Mouse (Mus musculus) midbrain, embryonic 13.5 days (tissue): ENCODE data around the gene Pigm. TPM values are rescaled to one million over a fixed set of nuclear protein-coding genes. Genes with fewer than 3 reads are reported as not detected.

Experiments used
- polyA plus RNA-seq: library from polyadenylated mRNA; unstranded; fragments of >200 nt; fragmentation: Nextera tagmentation; extraction: Ambion mirVana; gene quantifications from 2 replicates; pipeline ENCODE4 v1.2.1, GENCODE M21; 2015

Pigm gene
- polyA plus RNA-seq, 1 experiment from 2014 or later = 4.9 TPM

Other genes with a start within 250 kb of the Pigm start
- gene Pex19, start 249.8 kb upstream of the Pigm start, polyA plus RNA-seq = 171 and 172 TPM in 2 replicates
- 106 and 109 TPM in 2 replicates for gene Dcaf8, start 228.5 kb upstream of the Pigm start, polyA plus RNA-seq
- gene Pea15a, start 169.7 kb upstream of the Pigm start, polyA plus RNA-seq = 398 and 406 TPM in 2 replicates
- 1.3 and 1.8 TPM in 2 replicates for gene Casq1, start 156.7 kb upstream of the Pigm start, polyA plus RNA-seq
- not detected in 2 replicates for gene Atp1a4, start 118.1 kb upstream of the Pigm start, polyA plus RNA-seq
- 90.3 and 112 TPM in 2 replicates for gene Igsf8, start 114.9 kb upstream of the Pigm start, polyA plus RNA-seq
- 25.3 and 25.8 TPM in 2 replicates for gene Atp1a2, start 78.5 kb upstream of the Pigm start, polyA plus RNA-seq
- 3.6 and 3.9 TPM in 2 replicates for gene Kcnj9, start 47.2 kb upstream of the Pigm start, polyA plus RNA-seq
- gene Kcnj10, start 35.3 kb upstream of the Pigm start, polyA plus RNA-seq = 0.98 TPM in 2 replicates
- gene Slamf9, start 98.8 kb downstream of the Pigm start, polyA plus RNA-seq = 0.31 TPM in 1 of 2 replicates, not detected in the other
- 89.0 and 94.9 TPM in 2 replicates for gene Igsf9, start 105.2 kb downstream of the Pigm start, polyA plus RNA-seq
- 44.0 and 49.9 TPM in 2 replicates for gene Tagln2, start 123.5 kb downstream of the Pigm start, polyA plus RNA-seq
- gene Cfap45, start 144.3 kb downstream of the Pigm start, polyA plus RNA-seq = 1.9 and 2.0 TPM in 2 replicates
- gene Vsig8, start 179.4 kb downstream of the Pigm start, polyA plus RNA-seq = 0.20 TPM in 1 of 2 replicates, not detected in the other
- gene Slamf8, start 214.0 kb downstream of the Pigm start, polyA plus RNA-seq = not detected in 2 replicates
- gene Fcrl6, start 226.0 kb downstream of the Pigm start, polyA plus RNA-seq = not detected in 2 replicates